Mouse (Mus musculus) lung, postnatal 36 days (tissue): ENCODE results near the gene Slc26a8.

ENCODE experiments used
- DNase-seq: peaks from one replicate; pipeline ENCODE4 v3.0.0; 2022; ENCODE audit warnings: mixed read lengths

The Slc26a8 gene

DNA sequence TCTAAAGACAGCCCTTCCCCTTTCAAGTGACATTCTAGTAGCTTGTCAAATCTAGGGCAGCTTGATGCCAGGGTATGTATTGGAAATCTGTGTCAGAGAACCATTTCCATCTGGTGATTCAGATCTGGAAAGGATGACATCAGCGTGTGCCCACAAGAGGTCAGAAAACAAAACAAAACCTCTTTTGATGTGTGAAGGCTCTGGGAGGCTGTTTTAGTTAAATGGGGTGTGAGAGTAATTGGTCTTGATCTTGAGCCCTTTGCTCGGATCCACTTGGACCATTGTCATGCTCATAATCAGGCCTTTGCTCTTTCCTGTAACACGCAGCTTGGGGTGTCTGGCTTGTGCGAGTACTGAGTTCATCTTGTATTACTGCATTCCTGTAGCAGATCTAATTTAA is 8.2 kb upstream of the Slc26a8 start:
- peak; percentile 65 for DNase-seq

DNA sequence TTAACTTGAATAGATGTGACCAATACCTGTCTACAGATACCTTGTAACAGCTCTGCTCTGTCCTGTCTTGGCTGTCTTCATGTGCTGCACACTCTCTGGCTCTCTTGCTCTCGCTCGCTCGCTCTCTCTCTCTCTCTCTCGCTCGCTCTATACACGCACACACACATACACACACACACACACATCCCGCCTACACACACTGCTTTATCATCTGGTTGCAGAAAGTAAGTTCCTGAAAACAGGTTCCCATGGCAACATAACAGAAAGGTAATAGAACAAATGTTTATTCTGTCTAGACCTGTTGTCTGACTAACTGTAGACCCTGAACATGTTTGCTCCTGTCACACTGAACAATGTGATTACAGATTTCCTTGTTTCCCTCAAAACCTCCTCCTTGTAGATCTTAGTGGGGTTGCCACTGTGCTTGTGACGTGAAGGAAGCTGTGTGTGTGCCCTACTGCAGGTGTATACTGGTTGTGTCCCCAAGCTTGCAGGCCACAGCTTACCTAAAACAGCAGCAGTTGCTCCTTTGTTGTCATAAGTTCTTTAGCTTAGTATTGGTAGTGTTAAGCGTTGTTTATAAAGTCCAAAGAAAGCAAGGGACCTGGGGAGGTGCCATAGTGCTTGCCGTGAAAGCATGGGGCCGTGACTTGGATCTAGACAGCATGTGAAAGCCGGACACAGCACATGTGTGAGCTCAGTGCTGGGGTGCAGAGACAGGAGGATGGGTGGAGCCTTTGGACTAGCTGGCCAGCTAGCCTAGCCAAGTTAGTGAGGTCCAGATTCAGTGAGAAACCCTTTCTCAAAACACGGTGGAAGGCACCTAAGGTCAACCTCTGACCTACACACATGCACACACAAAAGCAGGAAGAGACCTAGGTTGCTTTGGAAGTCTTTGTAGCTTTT is 7.5 kb upstream of the Slc26a8 start:
- DNase-seq, result peak; percentile 72

DNA sequence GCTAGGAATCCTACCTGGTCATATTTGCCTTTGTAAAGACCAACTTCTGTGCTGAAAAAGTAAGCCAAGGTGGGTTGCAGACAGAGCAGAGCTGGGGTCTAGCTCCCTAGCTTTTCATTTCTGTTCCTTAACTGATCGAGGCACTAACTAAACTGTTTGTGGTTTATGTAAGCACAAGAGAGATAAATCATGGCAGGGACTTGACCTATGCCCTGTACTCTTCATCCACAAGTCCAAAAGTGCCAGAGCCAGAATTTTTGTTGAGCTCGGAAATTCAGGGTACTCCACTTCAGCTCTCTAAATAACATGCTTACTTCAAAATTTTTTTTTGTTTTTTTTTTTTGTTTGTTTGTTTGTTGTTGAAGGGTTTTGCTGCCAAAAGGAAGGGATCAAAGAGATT is 6.6 kb upstream of the Slc26a8 start:
- DNase-seq, result no peak

- no peak for DNase-seq
Observed at GRCm38 (mm10) chr17:28694832-28695231, 4.8 kb upstream of the Slc26a8 start.

- DNase-seq, result no peak
Observed at GRCm38 (mm10) chr17:28694078-28694477, 4.0 kb upstream of the Slc26a8 start.

GRCm38 (mm10) chr17:28693086-28693485 is 3.1 kb upstream of the Slc26a8 start:
- no peak for DNase-seq

- DNase-seq, result peak; percentile 76
Observed at GRCm38 (mm10) chr17:28692341-28692710, 2.3 kb upstream of the Slc26a8 start.

DNA sequence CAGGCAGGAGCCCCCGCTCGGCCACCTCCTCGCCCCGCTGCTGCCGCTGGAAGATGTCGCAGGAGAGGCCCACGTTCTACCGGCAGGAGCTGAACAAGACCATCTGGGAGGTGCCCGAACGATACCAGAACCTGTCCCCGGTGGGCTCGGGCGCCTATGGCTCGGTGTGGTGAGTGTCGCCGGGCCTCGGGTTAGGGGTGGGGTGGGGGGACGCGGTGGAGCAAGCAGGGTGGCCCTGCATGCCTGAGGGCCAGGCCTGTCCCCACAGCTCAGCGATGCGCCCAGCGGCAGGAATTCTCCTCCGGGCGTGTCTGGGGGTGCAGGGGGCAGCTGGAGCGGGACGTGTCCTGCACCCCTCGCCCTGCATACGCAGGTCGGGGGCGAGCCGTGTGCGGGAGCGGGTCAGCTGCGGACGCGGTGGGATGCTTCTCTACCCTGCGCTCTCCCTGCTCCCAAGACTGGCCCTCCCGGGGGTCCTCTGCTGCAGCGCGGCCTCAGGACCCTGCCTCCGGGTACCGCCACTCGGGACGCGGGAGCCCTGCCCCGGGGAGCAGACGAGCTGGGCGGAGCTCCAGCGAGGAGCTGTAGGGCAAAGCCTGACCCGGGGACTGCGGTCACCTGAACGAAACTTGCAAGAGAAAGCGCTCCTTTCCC is 1.8 kb upstream of the Slc26a8 start:
- no peak for DNase-seq

GRCm38 (mm10) chr17:28690776-28691686 is 998 bp upstream of the Slc26a8 start, which contains the start of gene Mapk14:
TSS of gene Mapk14 (plus strand) at chr17:28691329.
- peak; percentile 99 for DNase-seq

DNA sequence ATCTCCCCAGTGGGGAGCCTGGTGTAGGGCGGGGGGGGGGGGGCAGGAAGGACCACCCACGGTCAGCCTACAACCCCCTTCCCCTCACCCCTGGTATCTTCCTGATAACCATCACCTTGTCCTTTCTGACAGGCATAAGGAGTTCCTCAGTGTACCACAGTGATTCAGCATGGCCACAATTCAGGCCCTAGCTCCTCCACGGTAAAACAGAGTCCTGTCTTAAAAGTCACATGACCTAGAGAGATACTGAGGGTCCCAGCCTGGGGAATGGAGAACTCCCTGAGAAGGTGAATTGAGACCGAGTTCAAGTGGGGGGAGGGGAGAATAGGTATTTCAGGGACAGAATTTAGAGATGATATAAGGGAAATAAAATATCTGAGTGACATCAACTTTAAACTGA is 2.7 kb downstream of the Slc26a8 start:
- no peak for DNase-seq

DNA sequence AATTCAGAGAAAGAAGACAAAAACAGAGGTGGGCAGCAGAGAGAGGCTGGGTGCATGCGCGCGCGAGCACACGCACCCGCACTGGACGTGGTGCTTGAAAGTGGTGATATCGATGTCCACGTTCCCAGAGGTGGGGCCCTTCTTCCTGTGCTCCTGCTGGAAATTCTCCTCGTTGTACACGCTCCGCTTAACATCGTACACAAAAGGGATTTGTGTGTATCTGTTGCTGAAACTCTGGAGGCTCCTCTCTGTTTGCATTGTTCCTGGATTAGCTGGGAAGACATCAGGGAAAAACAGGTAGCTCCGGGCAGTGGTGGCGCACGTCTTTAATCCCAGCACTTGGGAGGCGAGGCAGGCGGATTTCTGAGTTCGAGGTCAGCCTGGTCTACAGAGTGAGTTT is 5.4 kb downstream of the Slc26a8 start:
- no peak for DNase-seq

DNA sequence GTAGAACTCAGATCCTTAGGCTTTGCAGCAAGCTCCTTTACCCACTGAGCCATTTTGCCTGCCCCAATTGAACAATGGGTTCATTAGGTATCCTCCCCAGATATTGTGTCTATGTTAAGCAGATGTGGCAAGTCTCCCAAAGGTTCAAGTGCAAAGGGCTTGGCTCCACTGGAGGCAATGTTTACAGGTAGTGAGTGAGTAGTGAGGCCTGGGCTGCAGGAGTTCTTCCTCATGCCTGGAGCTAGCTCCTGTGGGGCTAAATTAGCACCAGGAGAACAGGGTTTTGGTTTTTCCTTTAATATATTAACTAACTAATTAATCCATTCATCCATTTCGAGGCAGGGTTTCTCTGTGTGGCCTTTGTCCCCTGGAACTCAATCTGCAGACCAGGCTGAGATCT is 6.4 kb downstream of the Slc26a8 start:
- DNase-seq, result no peak

DNA sequence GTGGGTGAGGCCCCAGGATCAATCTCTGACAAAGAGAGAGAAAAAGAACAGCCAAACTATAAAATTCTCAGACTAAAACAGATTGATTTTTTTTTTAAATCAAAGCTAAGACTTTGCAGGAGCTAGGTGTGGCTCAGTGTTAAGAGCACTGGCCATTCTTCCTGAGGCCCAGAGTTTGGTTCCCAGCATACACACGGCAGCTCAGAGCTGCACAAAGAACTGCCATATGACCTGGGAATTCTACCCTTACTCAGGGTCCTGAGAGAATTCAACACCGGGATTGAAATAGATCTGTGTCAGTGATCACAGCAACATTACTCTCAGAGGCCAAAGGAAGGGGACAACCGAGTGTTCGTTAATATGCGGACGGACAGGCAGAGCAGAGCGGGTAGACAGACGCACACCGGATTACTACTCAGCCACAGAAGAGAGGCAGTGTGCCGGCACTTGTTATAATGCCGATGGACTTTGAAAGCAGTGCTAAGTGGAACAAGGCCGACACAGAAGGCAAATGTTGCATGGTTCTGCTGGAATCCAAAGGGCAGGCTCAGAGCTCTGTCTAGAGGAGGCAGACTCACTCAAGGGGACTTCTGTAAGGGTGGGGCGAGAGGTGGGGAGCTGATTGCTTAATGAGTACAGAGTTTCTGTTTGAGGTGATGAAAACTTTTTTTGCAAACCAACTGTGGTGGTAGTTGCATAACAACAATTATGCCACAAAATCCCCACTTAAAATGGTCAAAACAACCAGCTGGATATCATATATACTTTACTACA is 7.5 kb downstream of the Slc26a8 start:
- DNase-seq, result peak; percentile 69

- no peak for DNase-seq
Observed at GRCm38 (mm10) chr17:28659564-28659963, 30.5 kb downstream of the Slc26a8 start.

GRCm38 (mm10) chr17:28657936-28658335 is 32.1 kb downstream of the Slc26a8 start:
- no peak for DNase-seq

- no peak for DNase-seq
Observed at GRCm38 (mm10) chr17:28650268-28650667, 39.8 kb downstream of the Slc26a8 start.

DNA sequence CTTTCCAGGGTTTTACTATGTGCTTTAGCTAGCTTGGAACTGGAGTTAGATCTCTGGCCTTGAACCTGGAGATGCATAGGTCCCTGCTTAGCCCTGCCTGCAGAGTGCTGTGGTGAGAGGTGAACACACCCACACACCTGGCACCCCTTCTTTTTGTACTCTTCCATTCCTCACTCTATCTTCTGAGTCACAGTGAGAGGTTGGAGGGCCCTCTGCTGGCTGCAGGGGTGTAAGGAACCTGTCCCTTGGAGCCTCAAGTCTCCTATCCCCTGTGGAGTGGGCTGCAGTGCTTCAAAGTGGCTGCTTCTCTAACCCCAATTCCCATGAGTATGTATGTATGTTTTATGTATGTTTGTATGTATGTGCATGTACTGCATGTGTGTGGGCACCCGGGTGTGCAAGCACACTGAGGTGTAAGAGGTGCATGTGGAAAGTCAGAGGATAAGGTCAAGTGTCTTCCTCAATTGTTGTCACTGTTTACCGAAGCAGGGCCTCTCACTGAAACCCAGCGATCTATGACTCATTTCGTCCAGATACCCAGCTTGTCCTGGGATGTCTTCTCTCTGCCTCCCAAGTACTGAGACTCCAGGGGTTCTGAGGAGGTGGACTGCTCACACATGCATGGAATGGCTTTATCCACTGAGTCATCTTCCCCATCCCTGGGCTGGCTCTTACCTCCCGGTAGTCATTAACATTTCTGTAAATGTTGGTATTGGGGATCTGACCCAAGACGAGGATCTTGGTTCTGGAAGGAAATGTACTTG is 41.2 kb downstream of the Slc26a8 start:
- DNase-seq, result peak; percentile 53

DNA sequence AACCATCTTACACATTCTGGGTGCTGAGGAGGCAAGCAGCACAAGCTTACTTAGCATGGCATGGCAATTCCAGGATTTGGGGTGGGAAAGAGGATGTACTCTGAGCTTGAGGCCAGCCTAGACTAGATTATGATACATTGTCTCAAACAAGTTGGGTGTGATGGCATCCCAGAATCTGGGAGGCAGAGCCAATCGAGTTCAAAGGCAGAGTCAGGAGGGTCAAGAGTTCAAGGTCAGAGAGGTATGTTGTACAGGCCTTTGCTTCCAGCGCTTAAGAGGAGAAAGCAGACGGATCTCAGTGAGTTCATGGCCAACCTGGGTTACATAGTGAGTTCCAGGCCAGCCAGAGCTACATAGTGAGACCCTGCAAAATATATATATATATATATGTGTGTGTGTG is 43.8 kb downstream of the Slc26a8 start:
- no peak for DNase-seq

DNA sequence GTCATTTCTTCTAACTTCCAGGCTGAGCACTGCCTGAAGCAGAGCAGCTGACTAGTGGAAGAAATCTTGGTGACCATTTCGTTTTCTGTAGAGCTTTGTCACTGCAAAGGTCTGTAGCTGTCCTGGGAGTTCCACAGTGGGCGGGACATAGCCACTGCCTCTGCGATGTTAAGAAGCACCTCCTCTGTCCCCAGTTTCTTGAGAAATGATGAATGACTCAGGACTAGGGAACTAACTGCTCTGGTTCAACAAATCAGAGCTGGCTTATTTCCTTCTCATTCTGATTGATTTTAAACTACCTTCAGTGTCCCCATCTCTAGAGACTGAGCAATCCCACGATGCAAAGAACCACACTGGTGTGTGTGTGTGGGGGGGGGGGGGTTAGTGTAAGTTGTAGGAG is 45.9 kb downstream of the Slc26a8 start:
- DNase-seq, result no peak

DNA sequence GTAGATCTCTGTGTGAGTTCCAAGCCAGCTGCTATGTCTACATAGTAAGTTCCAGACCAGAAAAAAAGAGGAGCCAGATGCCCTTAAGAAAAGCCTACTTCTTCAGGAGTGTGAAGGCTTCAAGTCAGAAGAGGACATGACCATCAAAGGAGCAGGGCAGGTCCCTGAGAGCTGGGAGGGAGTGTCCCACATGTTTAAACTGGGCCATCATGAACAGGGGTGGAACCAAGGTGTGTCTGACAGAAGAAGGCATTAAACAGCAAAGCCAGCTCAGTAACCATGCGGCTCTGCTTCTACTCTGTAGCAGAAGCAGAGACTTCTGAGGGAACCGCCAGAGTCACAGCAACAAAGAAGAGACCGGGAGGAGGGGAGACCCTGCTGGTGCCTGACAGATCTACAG is 46.3 kb downstream of the Slc26a8 start:
- no peak for DNase-seq

GRCm38 (mm10) chr17:28640113-28640512 is 49.9 kb downstream of the Slc26a8 start:
- no peak for DNase-seq
